Mouse (Mus musculus): Measurements from ENCODE around the gene Capn5.

The Capn5 gene

DNA sequence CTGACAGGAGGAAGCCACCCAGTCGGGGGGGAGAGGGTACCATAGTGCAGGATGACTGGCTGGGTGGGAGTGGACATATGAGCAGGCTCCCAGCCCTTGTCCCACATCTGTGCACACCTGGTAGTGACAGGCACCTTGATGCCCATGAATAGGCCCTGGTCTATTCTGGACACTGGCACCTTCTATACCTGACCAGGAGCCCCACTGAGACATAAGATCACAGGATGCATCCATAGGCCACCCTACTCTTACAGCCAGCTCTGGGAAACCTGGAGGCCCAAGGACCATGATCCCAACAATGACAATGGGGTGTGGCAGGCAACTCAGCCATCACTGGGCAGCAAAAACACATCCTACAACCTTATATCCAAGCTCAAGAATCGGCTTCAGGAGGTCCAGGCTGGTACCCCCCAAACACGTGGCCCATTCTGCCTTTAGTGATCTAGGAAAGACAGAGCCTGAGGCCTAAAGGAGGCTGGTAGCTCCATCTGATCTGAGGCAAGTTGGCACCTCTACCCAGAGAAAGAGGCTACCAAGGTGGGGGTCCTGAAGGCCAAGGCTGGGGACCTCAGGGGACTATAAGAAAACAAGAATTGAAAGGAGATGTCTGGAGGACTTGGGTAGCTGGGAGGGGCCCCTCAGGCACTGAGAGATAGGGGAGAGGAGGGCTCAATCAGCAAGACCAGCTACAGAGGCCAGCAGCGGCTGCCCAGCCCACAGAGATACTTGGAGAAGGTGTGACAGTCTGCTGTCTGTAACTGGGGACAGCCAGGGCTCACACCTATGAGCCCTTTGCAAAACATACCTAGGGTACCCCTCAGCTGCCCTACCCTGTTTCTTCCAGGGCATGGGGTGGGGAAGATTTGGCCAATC is 3.0 kb downstream of the Capn5 start:
- DNase-seq = no peak

- no peak for DNase-seq
These were observed 4.7 kb downstream of the Capn5 start for GRCm38 (mm10) chr7:98173408-98173807.

- DNase-seq = no peak
These were observed 5.4 kb downstream of the Capn5 start for GRCm38 (mm10) chr7:98172661-98173060.

DNA sequence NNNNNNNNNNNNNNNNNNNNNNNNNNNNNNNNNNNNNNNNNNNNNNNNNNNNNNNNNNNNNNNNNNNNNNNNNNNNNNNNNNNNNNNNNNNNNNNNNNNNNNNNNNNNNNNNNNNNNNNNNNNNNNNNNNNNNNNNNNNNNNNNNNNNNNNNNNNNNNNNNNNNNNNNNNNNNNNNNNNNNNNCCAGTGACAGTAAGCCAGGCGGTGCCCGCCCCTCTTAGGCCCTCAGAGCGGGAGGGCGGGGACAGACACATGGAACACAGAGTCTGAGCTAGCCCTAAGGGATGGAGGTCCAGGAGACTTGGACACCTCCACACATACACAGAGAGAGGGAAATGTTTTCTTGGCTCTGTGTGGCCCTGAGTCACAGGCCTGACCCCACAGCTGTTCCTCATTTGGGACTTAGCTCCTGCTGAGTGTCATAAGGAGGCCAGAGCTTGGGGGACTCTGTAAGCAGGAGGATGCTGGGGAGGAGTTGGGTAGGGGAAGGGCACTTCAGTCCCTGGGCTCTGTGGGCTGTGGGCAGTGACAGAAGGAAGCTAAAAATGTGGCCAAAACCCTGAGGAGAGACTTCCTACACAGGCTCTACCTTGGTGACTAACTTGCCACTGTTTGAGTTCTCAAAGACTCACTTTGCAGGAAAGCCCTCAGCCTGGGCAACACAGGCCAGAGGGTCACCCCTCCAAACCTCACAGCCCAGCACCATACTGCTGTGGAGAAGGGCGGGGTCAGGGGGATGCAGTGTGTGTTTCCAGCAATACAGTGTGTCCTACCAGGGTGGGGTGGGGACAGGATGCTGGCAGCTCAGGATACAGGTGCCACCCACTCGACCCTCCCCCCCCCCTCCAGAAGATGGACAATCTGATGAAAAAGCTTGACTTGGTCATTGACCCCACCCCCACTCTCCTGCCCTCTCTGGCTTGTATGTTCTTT is 6.7 kb downstream of the Capn5 start:
- no peak for DNase-seq

DNA sequence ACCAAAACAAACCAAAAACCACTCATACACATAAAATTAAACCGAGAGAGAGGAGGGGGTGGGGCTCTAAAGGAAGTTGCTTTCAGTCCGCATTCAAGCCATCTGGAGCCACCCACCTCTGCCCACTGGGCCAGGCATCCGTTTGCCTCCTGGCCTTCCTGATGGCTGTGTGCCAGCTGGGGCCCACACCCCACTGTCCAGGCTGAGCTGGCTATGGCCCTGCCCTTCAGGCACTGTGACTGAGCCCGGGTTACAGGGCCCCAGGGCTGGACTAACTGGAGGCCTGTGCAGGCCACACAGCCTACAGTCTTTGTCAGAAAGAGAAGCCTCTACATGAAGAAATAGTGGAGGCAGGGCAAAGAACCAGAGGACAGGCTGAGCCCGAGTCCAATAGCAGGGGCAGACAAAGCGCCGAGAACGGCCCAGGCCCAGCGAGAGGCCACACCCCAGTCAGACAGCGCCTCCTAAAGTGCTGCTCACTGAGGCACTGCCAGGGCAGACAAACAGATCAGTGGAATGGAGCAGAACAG is 13.0 kb downstream of the Capn5 start:
- DNase-seq = peak; percentile 63

DNA sequence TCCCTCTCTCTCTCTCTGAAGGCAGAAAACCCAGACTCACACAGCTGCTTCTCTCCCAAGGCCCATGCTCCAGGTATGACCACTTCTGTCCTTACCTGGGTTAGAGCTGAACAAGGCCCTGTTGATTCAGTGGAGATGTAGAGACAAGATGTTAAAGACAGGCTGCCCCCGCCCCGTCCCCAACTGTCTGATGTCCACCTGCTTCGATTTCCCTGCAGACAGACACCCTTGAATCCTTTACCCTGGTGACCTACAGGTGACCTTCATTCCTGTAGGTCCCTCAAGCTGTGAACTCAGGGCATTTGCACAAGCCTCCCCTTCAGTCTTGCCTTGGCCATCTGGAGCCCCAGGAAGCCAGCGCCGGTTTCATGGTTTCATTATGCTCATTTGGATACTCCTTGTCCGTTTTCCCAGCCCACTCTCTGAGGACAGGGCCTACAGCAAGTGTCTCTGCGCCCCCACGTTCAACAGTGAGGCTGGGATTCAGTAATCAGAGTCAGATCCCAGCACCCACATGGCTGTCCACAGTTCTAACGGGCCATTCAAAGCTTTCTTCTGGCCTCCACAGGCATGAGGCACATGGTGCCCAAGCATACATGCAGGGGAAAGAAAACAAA is 13.6 kb downstream of the Capn5 start:
- DNase-seq = peak; percentile 68

GRCm38 (mm10) chr7:98163700-98164099 is 14.4 kb downstream of the Capn5 start:
- DNase-seq = no peak

DNA sequence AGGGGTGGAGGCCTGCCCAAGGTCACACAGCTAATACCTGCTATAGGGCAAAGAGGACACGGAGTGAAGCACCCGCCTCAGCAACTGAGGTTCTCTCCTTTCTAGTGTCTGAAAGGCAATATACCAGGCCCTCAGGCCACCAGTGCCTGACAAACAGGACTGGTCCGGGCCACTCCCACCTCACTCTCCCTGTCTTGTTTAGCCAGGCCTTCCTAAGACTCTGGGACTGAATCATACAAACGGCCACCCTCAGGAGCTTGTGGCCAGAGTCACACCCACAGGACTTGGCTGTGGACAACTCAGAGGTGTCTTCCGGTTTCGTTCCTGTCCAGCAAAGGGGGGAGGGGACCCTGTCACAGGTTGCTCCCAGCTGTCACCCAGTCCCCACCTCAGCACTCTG is 15.8 kb downstream of the Capn5 start:
- DNase-seq = no peak

DNA sequence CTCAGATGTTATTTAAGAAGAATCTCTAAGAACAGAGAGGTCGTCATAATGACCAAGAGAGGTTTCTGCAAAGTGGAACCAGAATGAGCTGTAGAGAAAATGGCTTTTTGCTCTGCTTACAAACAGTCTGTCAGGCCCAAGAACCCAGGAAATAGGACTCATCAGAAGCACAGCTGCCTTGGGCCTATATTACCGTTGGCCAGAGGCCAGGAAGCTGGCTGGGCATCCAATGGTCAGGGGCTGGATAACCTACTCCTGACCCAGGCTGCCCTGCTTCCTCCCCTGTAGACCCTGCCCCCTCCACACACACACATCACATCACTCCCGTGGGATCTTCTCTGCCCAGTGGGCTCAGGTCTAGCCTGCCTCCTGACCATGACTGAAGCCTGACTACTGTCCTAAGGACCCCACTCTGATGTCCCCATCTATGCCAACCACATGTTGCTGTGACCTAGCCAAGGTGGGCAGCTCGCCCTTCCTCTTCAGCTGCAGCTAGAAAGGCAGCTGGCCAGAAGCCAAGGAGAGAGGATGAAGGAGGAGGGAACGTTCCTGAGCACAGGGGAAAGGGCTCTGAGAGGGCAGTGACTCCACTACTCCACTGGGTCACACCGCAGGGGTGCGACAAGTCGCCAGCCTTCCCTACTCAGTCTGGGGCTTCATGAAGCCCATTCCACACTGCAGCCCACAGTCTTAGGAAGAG is 17.9 kb downstream of the Capn5 start:
- no peak for DNase-seq

GRCm38 (mm10) chr7:98158481-98158880 is 19.6 kb downstream of the Capn5 start:
- no peak for DNase-seq

DNA sequence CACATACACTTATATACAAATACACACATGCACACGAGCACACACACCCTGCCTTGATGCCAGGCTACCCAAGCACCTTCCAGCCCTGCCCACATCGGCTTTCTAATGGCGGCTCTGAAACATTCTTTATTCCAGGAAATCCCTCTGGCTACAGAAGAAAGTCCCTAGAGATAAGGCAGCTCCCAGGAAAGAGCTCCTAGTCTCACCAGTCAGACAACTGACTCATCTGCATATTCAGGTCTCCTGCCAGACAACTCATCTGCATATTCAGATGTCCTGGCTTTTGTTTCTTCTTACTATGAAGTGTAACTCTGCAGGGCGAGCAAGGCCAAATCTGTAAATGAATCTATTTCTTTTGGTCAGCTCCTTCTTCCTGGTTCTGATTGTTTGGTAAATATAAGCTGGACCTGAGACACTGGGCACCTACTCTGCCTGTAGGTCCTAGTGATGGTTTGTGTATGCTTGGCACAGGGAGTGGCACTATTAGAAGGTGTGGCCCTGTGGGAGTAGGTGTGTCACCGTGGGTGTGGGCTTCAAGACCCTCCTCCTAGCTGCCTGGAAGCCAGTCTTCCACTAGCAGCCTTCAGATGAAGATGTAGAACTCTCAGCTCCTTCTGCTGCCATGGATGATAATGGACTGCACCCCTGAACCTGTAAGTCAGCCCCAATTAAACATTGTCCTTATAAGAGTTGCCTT is 20.3 kb downstream of the Capn5 start:
- DNase-seq = no peak

DNA sequence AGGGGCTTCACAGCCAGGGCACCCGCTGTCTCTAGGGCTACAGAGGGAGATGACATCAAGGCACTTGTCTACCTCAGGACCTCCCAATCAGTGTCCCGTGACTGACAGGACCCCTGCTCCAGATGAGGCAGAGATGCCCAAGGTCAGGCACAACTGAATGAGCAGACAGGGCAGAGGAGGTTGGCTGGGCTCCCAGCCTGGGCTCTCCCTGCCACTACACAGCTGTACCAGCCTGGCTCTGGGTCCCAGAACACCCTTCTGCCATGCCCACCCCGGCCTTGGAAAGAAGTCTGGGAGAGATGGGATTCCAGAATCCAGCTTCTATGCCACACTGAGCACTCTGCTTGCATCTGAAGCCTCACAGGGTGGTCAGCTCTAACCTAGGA is 21.8 kb downstream of the Capn5 start:
- no peak for DNase-seq

DNA sequence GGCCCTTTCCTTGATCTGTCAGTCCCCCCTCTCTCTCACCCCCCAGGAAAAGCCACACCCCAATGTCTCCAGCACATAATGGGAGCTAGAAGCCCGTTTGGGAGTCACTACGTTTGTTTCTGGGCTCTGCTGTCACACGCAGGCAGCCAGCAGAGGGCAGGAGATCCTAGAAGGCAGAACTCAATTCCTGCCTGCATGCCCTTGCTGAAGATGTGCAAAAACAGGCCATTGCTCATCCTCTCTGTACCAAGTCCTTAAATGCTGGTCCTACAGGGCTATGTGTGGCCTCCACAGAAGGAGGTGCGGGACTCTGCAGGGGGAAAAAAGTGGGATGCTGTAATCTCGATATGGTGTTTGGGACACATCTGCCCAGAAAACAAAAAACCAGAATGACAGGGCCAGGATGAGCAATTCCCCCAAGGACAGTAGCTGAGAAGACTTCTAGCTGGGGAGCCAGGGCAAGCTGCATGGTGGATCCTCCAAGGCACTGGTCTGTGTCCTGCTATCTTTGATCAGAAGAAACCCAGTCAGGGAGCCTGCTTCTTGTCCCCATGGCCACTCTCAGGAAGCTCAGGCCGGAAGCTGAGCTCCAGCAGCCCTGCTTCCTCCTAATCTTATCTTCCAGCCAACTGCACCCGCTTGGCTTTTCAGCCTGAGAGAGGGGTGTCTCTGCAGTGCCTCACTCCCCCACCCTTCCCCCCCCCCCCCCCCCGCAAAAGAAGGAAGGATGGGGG is 22.4 kb downstream of the Capn5 start:
- DNase-seq = peak; percentile 88

DNA sequence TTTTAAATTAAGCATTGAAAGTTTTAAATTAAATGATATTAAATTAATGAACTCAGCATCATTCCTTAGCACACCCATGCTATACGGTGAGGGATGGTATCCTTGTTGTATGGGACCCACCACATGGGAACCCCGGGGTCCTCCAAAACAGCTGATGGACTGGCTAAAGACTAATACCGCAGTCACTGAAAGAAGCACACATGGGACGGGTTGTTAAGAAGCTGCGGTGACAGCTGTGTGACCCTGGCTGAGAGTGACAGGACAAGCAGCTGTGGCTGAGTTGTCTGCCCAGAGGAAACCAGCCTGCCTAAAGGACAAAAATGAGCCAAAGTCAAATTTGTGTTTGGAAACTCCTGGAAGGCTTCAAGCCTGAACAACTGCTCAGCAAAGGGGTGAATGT is 24.2 kb downstream of the Capn5 start:
- DNase-seq = no peak

GRCm38 (mm10) chr7:98153345-98153744 is 24.7 kb downstream of the Capn5 start:
- DNase-seq = no peak

DNA sequence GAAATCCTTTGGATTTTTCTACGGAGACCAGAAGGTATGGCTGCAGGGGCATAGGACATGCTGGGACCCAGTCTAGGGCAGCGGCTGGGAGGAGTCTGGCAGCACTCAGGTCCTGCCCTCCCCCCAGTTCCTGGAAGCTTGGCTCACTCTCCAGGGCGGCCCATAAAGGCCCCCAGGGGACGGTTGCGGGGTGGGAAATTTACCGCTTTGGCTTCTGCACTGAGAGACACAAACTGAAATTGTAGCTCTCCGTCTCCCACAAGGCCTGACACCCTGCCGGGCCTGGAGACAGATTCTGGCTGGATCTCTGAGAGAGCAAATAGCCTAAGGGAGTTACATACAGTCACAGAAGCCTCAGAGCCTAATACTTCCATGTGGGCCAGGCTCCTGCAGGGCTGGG is 25.7 kb downstream of the Capn5 start:
- no peak for DNase-seq

- DNase-seq = no peak
These were observed 27.5 kb downstream of the Capn5 start for GRCm38 (mm10) chr7:98150525-98150924.

DNA sequence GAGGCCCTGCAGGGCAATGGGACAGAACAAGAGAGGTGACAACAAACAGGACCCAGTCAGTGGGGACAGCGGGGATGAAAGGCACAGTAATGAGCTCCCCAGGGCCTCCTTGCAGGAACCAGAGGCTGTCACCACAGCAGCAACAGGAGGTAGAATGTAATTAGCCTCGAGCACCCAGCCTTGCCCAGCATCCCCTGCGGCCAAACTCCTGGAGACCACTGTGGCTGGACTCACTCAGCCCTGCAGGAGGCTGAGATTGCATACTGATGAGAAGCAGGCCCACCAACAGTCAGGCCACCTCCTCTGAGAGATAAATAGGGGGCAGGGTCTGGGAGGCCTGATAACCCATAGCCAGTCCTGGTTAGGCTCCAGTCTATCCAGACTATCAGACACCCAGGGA is 28.3 kb downstream of the Capn5 start:
- DNase-seq = no peak

GRCm38 (mm10) chr7:98148721-98149407 is 29.2 kb downstream of the Capn5 start:
- no peak for DNase-seq

- no peak for DNase-seq
These were observed 30.3 kb downstream of the Capn5 start for GRCm38 (mm10) chr7:98147766-98148165.

GRCm38 (mm10) chr7:98146447-98146845 is 31.6 kb downstream of the Capn5 start:
- DNase-seq = no peak
